Mouse (Mus musculus) c-Kit-negative CD71-positive TER-119-positive erythroid progenitor cells, embryonic 14.5 days (primary cell): ENCODE measurements around the gene Hoxc12.

Source experiments
- DNase-seq: peaks from one replicate; pipeline ENCODE4 v3.0.0-alpha.2; 2013; ENCODE audit warnings: low read depth, low spot score

Gene Hoxc12

GRCm38 (mm10) chr15:102963671-102964640, 27.4 kb downstream of the Hoxc12 start:
- DNase-seq: no peak

- no peak for DNase-seq
Observed at GRCm38 (mm10) chr15:102965003-102965891, 28.7 kb downstream of the Hoxc12 start.

GRCm38 (mm10) chr15:102965892-102966775, 29.6 kb downstream of the Hoxc12 start:
- DNase-seq: no peak

- DNase-seq: no peak
Observed at GRCm38 (mm10) chr15:102966776-102967311, 30.3 kb downstream of the Hoxc12 start, which contains the start of gene Hoxc10. Gene Hoxc10 (plus strand): TSS chr15:102966796.

GRCm38 (mm10) chr15:102967312-102967510, 30.7 kb downstream of the Hoxc12 start, which contains the start of gene Hoxc5:
Gene Hoxc5 (plus strand): TSS chr15:102967443.
- DNase-seq: no peak

- DNase-seq: no peak
Observed at GRCm38 (mm10) chr15:102967511-102968397, 31.2 kb downstream of the Hoxc12 start.

- DNase-seq: no peak
Observed at GRCm38 (mm10) chr15:102969296-102969695, 32.7 kb downstream of the Hoxc12 start.

GRCm38 (mm10) chr15:102970740-102971139, 34.2 kb downstream of the Hoxc12 start:
- DNase-seq: no peak

- DNase-seq: no peak
Observed at GRCm38 (mm10) chr15:102972254-102972653, 35.7 kb downstream of the Hoxc12 start.

GRCm38 (mm10) chr15:102972753-102973152, 36.2 kb downstream of the Hoxc12 start:
- no peak for DNase-seq

GRCm38 (mm10) chr15:102975034-102975433, 38.5 kb downstream of the Hoxc12 start:
- no peak for DNase-seq

- no peak for DNase-seq
Observed at GRCm38 (mm10) chr15:102975688-102976111, 39.1 kb downstream of the Hoxc12 start.

GRCm38 (mm10) chr15:102976171-102976570, 39.6 kb downstream of the Hoxc12 start, which contains the start of gene Hoxc9:
Gene Hoxc9 (plus strand): TSS chr15:102976439.
- DNase-seq: no peak

- no peak for DNase-seq
Observed at GRCm38 (mm10) chr15:102976631-102977422, 40.3 kb downstream of the Hoxc12 start.

- DNase-seq: no peak
Observed at GRCm38 (mm10) chr15:102977423-102977974, 40.9 kb downstream of the Hoxc12 start.

GRCm38 (mm10) chr15:102978615-102979515, 42.3 kb downstream of the Hoxc12 start:
- no peak for DNase-seq

GRCm38 (mm10) chr15:102979936-102980335, 43.4 kb downstream of the Hoxc12 start:
- DNase-seq: no peak

GRCm38 (mm10) chr15:102980352-102980751, 43.8 kb downstream of the Hoxc12 start:
- no peak for DNase-seq
